Mouse (Mus musculus) brown adipose tissue, adult 24 weeks (tissue): Measurements from ENCODE around the gene Chrng. TPM values are rescaled to one million over a fixed set of nuclear protein-coding genes. Genes with fewer than 3 reads are reported as not detected.

Source experiments
- H3K27ac ChIP-seq: fragments of 200-500 bp; replicated peaks from 2 replicates; pipeline ENCODE4 v1.5.1; 2012; ENCODE audit warnings: low read depth, mild to moderate bottlenecking, low read length
- H3K4me1 ChIP-seq: fragments of 200-500 bp; 2 replicates; pipeline ENCODE4 v1.6.1; 2012; ENCODE audit warnings: low read length, mixed read lengths; ENCODE audit not compliant: control insufficient read depth, insufficient read depth, insufficient read length
- H3K4me3 ChIP-seq: fragments of 200-500 bp; 2 replicates; pipeline ENCODE4 v1.5.1; 2012; ENCODE audit warnings: low read depth, mild to moderate bottlenecking, low read length, moderate library complexity; ENCODE audit not compliant: insufficient read depth
- polyA plus RNA-seq: library from polyadenylated mRNA; stranded (reverse); fragments of >200 nt; gene quantifications from 2 replicates; pipeline ENCODE4 v1.2.4, GENCODE M21; 2012; ENCODE audit not compliant: missing spikeins, insufficient read depth, insufficient read length

Gene Chrng
- not detected in 2 replicates for polyA plus RNA-seq

GRCm38 (mm10) chr1:87204465-87204864 lies at the start of gene Chrng:
Gene Chrng (plus strand): TSS chr1:87204657.
- Histone ChIP-seq H3K4me1 (no peaks in the 10 kb centered on the region), H3K4me3 (no peak within 1 kb of the TSS), H3K27ac (no peak within 1 kb of the TSS)

- Histone ChIP-seq H3K4me1 (no peaks in the 10 kb centered on the region; the same call in 1 of the 2 replicates), H3K4me3 (no peak overlapping the region; the same call in 1 of the 2 replicates), H3K27ac (no peak overlapping the region)
Measured at GRCm38 (mm10) chr1:87155531-87156198, 48.8 kb upstream of the Chrng start.

- H3K27ac ChIP-seq = no peak within 1 kb of the TSS
- no peak within 1 kb of the TSS; the same call in 1 of the 2 replicates for H3K4me3 ChIP-seq
- no peaks in the 10 kb centered on the region; the same call in 1 of the 2 replicates for H3K4me1 ChIP-seq
Measured at GRCm38 (mm10) chr1:87156199-87156587, 48.3 kb upstream of the Chrng start, which contains the start of gene Ecel1. Gene Ecel1 (minus strand): TSS chr1:87156521.

GRCm38 (mm10) chr1:87159396-87159795 lies 45.1 kb upstream of the Chrng start:
- Histone ChIP-seq H3K27ac (no peak overlapping the region), H3K4me3 (no peak overlapping the region), H3K4me1 (no peaks in the 10 kb centered on the region; the same call in 1 of the 2 replicates)

- H3K27ac ChIP-seq = no peak overlapping the region
- H3K4me1 ChIP-seq = no peaks in the 10 kb centered on the region
- no peak overlapping the region for H3K4me3 ChIP-seq
Measured at GRCm38 (mm10) chr1:87164164-87164795, 40.2 kb upstream of the Chrng start.

- no peak overlapping the region for H3K27ac ChIP-seq
- H3K4me3 ChIP-seq = no peak overlapping the region
Measured at GRCm38 (mm10) chr1:87164796-87165184, 39.7 kb upstream of the Chrng start.

GRCm38 (mm10) chr1:87170458-87170857 lies 34.0 kb upstream of the Chrng start:
- Histone ChIP-seq H3K27ac (no peak overlapping the region), H3K4me1 (no peaks in the 10 kb centered on the region), H3K4me3 (no peak overlapping the region)

More at GRCm38 (mm10) chr1:87164796-87165184, 39.7 kb upstream of the Chrng start:
- no peaks in the 10 kb centered on the region for H3K4me1 ChIP-seq

- H3K4me1 ChIP-seq = no peaks in the 10 kb centered on the region
- no peak overlapping the region for H3K4me3 ChIP-seq
- no peak overlapping the region for H3K27ac ChIP-seq
Measured at GRCm38 (mm10) chr1:87171312-87171711, 33.1 kb upstream of the Chrng start.

- H3K27ac ChIP-seq = no peak overlapping the region
- H3K4me3 ChIP-seq = no peak overlapping the region
- H3K4me1 ChIP-seq = no peaks in the 10 kb centered on the region
Measured at GRCm38 (mm10) chr1:87172316-87172715, 32.1 kb upstream of the Chrng start.

GRCm38 (mm10) chr1:87174006-87174955 lies 30.2 kb upstream of the Chrng start:
- Histone ChIP-seq H3K4me3 (no peak overlapping the region), H3K4me1 (no peaks in the 10 kb centered on the region), H3K27ac (no peak overlapping the region)

- Histone ChIP-seq H3K27ac (no peak overlapping the region), H3K4me1 (no peaks in the 10 kb centered on the region), H3K4me3 (no peak overlapping the region)
Measured at GRCm38 (mm10) chr1:87175852-87176292, 28.6 kb upstream of the Chrng start.

GRCm38 (mm10) chr1:87180896-87181295 lies 23.6 kb upstream of the Chrng start:
- H3K4me3 ChIP-seq = no peak overlapping the region
- H3K27ac ChIP-seq = 0 out of 2 replicates have a peak overlapping the region, but pooled peaks have one; percentile 8
- no peaks in the 10 kb centered on the region for H3K4me1 ChIP-seq

- H3K4me1 ChIP-seq = no peaks in the 10 kb centered on the region
- no peak within 1 kb of the TSS for H3K4me3 ChIP-seq
- no peak within 1 kb of the TSS for H3K27ac ChIP-seq
Measured at GRCm38 (mm10) chr1:87183013-87183412, 21.4 kb upstream of the Chrng start, which contains the start of gene Prss56. Gene Prss56 (plus strand): TSS chr1:87183313.

- H3K4me1 ChIP-seq = no peaks in the 10 kb centered on the region
- H3K27ac ChIP-seq = no peak overlapping the region
- no peak overlapping the region for H3K4me3 ChIP-seq
Measured at GRCm38 (mm10) chr1:87183998-87184750, 20.3 kb upstream of the Chrng start.
